Mouse (Mus musculus) MEL (cell line): ENCODE results near the gene Dnaja3.

Experiments
- CTCF ChIP-seq, 3 experiments: IDR thresholded peaks in 2 of 3; conservative IDR thresholded peaks in 1 of 3; 2 replicates each; pipeline ENCODE4 v1.5.1; 2011 to 2012; ENCODE audit warnings: low read length in 3 of 3, low read depth in 2 of 3, mild to moderate bottlenecking in 2 of 3, improper control_type of control experiment in 1 of 3, inconsistent platforms in 1 of 3, mixed read lengths in 1 of 3, moderate library complexity in 1 of 3; ENCODE audit not compliant: control insufficient read depth in 1 of 3, insufficient read depth in 1 of 3, poor library complexity in 1 of 3, severe bottlenecking in 1 of 3
- EP300 ChIP-seq, 2 experiments: IDR thresholded peaks; 2 replicates each; pipeline ENCODE4 v1.6.1; 2011; ENCODE audit warnings: improper control_type of control experiment in 2 of 2, low read length in 2 of 2, low read depth in 1 of 2, mild to moderate bottlenecking in 1 of 2
- MAFK ChIP-seq: IDR thresholded peaks from 2 replicates; pipeline ENCODE4 v1.6.1; 2011; ENCODE audit warnings: low read depth, mild to moderate bottlenecking, low read length, improper control_type of control experiment, borderline replicate concordance
- POLR2A ChIP-seq, 2 experiments: IDR thresholded peaks; 2 replicates each; pipeline ENCODE4 v1.6.1; 2011 to 2012; ENCODE audit warnings: low read length in 2 of 2, mild to moderate bottlenecking in 2 of 2, control low read depth in 1 of 2, improper control_type of control experiment in 1 of 2, low read depth in 1 of 2, moderate library complexity in 1 of 2; ENCODE audit not compliant: control insufficient read depth in 1 of 2, insufficient read depth in 1 of 2, poor library complexity in 1 of 2
- POLR2AphosphoS2 ChIP-seq: IDR thresholded peaks from 2 replicates; pipeline ENCODE4 v1.6.1; 2011; ENCODE audit warnings: low read length, improper control_type of control experiment
- RAD21 ChIP-seq: IDR thresholded peaks from 2 replicates; pipeline ENCODE4 v1.6.1; 2011; ENCODE audit warnings: mild to moderate bottlenecking, low read depth, low read length, improper control_type of control experiment
- SIN3A ChIP-seq: IDR thresholded peaks from 2 replicates; pipeline ENCODE4 v1.6.1; 2012; ENCODE audit warnings: low read length, improper control_type of control experiment, inconsistent platforms
- TAL1 ChIP-seq: IDR thresholded peaks from 2 replicates; pipeline ENCODE4 v1.6.1; 2012; ENCODE audit warnings: mild to moderate bottlenecking, inconsistent platforms, low read length, moderate library complexity, mixed read lengths
- USF2 ChIP-seq, 2 experiments: IDR thresholded peaks; 2 replicates each; pipeline ENCODE4 v1.6.1; 2011 to 2012; ENCODE audit warnings: improper control_type of control experiment in 2 of 2, low read length in 2 of 2, borderline replicate concordance in 1 of 2, inconsistent platforms in 1 of 2, low read depth in 1 of 2, mild to moderate bottlenecking in 1 of 2; ENCODE audit not compliant: insufficient read depth in 1 of 2
- ZC3H11A ChIP-seq: IDR thresholded peaks from 2 replicates; pipeline ENCODE4 v1.6.1; 2012; ENCODE audit warnings: low read depth, mild to moderate bottlenecking, inconsistent platforms, low read length, improper control_type of control experiment

GRCm38 (mm10) chr16:4652707-4653416, 13.1 kb downstream of the Dnaja3 start:
- TF ChIP-seq SIN3A (no peak), TAL1 (no peak), MAFK (no peak), CTCF (IDR thresholded peaks at IDR 0.05 in 2 of 3, conservative IDR thresholded peaks at IDR 0.05 in 1 of 3; ENCODE audit: control insufficient read depth in 1 of 3, insufficient read depth in 1 of 3, low read depth in 2 of 3, low read length in 3 of 3, poor library complexity in 1 of 3, severe bottlenecking in 1 of 3) (no peak), ZC3H11A (no peak), POLR2AphosphoS2 (no peak), EP300 (IDR thresholded peaks at IDR 0.05; ENCODE audit: low read depth in 1 of 2, low read length in 2 of 2) (no peak), RAD21 (no peak), POLR2A (IDR thresholded peaks at IDR 0.05; ENCODE audit: control insufficient read depth in 1 of 2, insufficient read depth in 1 of 2, low read depth in 1 of 2, low read length in 2 of 2, poor library complexity in 1 of 2) (no peak), USF2 (IDR thresholded peaks at IDR 0.05; ENCODE audit: borderline replicate concordance in 1 of 2, insufficient read depth in 1 of 2, low read depth in 1 of 2, low read length in 2 of 2) (no peak)
